Mouse (Mus musculus) right cerebral cortex, postnatal 25 days (tissue): ENCODE measurements at regions not wholly inside any gene's neighbourhood (a gene's known extent, or its start where the extent isn't known, plus 50 kb on each side); places are given as distances from the start of the nearest gene placed in this dataset.

Source experiments
- DNase-seq: peaks from one replicate; pipeline ENCODE4 v3.0.0; 2022

- DNase-seq = no peak
Measured at GRCm38 (mm10) chr3:52929827-52930605, 87.0 kb downstream of the Cog6 start.

GRCm38 (mm10) chr3:52927361-52927841 lies 89.6 kb downstream of the Cog6 start:
- no peak for DNase-seq

GRCm38 (mm10) chr3:52926549-52926948 lies 90.5 kb downstream of the Cog6 start:
- no peak for DNase-seq

- no peak for DNase-seq
Measured at GRCm38 (mm10) chr3:52925223-52925622, 91.8 kb downstream of the Cog6 start.

- DNase-seq = no peak
Measured at GRCm38 (mm10) chr3:52924631-52925030, 92.4 kb downstream of the Cog6 start.

- DNase-seq = no peak
Measured at GRCm38 (mm10) chr3:52923824-52924559, 93.0 kb downstream of the Cog6 start.

- no peak for DNase-seq
Measured at GRCm38 (mm10) chr3:52922411-52922810, 94.6 kb downstream of the Cog6 start.

GRCm38 (mm10) chr3:52906823-52907564 lies 110.0 kb downstream of the Cog6 start:
- DNase-seq = no peak

- DNase-seq = no peak
Measured at GRCm38 (mm10) chr3:52904028-52904427, 113.0 kb downstream of the Cog6 start.

- no peak for DNase-seq
Measured at GRCm38 (mm10) chr3:52897665-52898064, 119.4 kb downstream of the Cog6 start.

GRCm38 (mm10) chr3:52896462-52896861 lies 120.6 kb downstream of the Cog6 start:
- DNase-seq = no peak

GRCm38 (mm10) chr3:52895751-52896150 lies 121.3 kb downstream of the Cog6 start:
- no peak for DNase-seq

- DNase-seq = no peak
Measured at GRCm38 (mm10) chr3:52894812-52895211, 122.2 kb downstream of the Cog6 start.

- no peak for DNase-seq
Measured at GRCm38 (mm10) chr3:52889156-52889715, 127.8 kb downstream of the Cog6 start.

GRCm38 (mm10) chr3:52881981-52882380 lies 135.1 kb downstream of the Cog6 start:
- no peak for DNase-seq

- DNase-seq = no peak
Measured at GRCm38 (mm10) chr3:52881139-52881538, 135.9 kb downstream of the Cog6 start.

- no peak for DNase-seq
Measured at GRCm38 (mm10) chr3:52879700-52880099, 137.3 kb downstream of the Cog6 start.

GRCm38 (mm10) chr3:52878334-52878733 lies 138.7 kb downstream of the Cog6 start:
- no peak for DNase-seq

- no peak for DNase-seq
Measured at GRCm38 (mm10) chr3:52872260-52872659, 144.8 kb downstream of the Cog6 start.

- DNase-seq = no peak
Measured at GRCm38 (mm10) chr3:52863146-52863849, 153.7 kb downstream of the Cog6 start.

GRCm38 (mm10) chr3:52862026-52862425 lies 155.0 kb downstream of the Cog6 start:
- no peak for DNase-seq

GRCm38 (mm10) chr3:52861538-52861937 lies 155.5 kb downstream of the Cog6 start:
- DNase-seq = no peak
